Mouse (Mus musculus) ZHBTc4 (cell line): Measurements from ENCODE around the gene Paxbp1.
"Not testable (repeated sequence)": the region's sequence is repeated elsewhere in the genome, so short reads cannot be mapped to it uniquely, and the experiment has no call there.

Source experiments
- DNase-seq: peaks from one replicate; pipeline ENCODE4 v3.0.0-alpha.2; 2011; ENCODE audit warnings: low read depth, low spot score

Paxbp1 gene

GRCm38 (mm10) chr16:91044270-91045182 is at the start of gene Paxbp1:
Paxbp1 (minus strand) TSS chr16:91044543.
- peak; percentile 99 for DNase-seq

- DNase-seq: no peak
Measured at GRCm38 (mm10) chr16:91086642-91087306, 42.4 kb upstream of the Paxbp1 start.

GRCm38 (mm10) chr16:91085239-91085825 is 41.0 kb upstream of the Paxbp1 start:
- DNase-seq: no peak

- DNase-seq: no peak
Measured at GRCm38 (mm10) chr16:91084307-91085238, 40.2 kb upstream of the Paxbp1 start.

- no peak for DNase-seq
Measured at GRCm38 (mm10) chr16:91083002-91083646, 38.8 kb upstream of the Paxbp1 start.

- DNase-seq: peak; percentile 72
Measured at GRCm38 (mm10) chr16:91081508-91081907, 37.2 kb upstream of the Paxbp1 start.

- DNase-seq: peak; percentile 72
Measured at GRCm38 (mm10) chr16:91076180-91076579, 31.8 kb upstream of the Paxbp1 start.

- DNase-seq: not testable (repeated sequence)
Measured at GRCm38 (mm10) chr16:91075423-91075822, 31.1 kb upstream of the Paxbp1 start.

- peak; percentile 89 for DNase-seq
Measured at GRCm38 (mm10) chr16:91073163-91073892, 29.0 kb upstream of the Paxbp1 start.

- DNase-seq: peak; percentile 69
Measured at GRCm38 (mm10) chr16:91072256-91072655, 27.9 kb upstream of the Paxbp1 start.

GRCm38 (mm10) chr16:91068969-91069368 is 24.6 kb upstream of the Paxbp1 start:
- peak; percentile 43 for DNase-seq

- no peak for DNase-seq
Measured at GRCm38 (mm10) chr16:91067122-91067521, 22.8 kb upstream of the Paxbp1 start.

- DNase-seq: no peak
Measured at GRCm38 (mm10) chr16:91064583-91065365, 20.4 kb upstream of the Paxbp1 start.

GRCm38 (mm10) chr16:91063786-91064185 is 19.4 kb upstream of the Paxbp1 start:
- DNase-seq: no peak

- no peak for DNase-seq
Measured at GRCm38 (mm10) chr16:91061531-91062318, 17.4 kb upstream of the Paxbp1 start.

GRCm38 (mm10) chr16:91057741-91058140 is 13.4 kb upstream of the Paxbp1 start:
- DNase-seq: no peak

GRCm38 (mm10) chr16:91057261-91057660 is 12.9 kb upstream of the Paxbp1 start:
- DNase-seq: no peak

GRCm38 (mm10) chr16:91056043-91056821 is 11.9 kb upstream of the Paxbp1 start:
- DNase-seq: peak; percentile 39
